Mouse (Mus musculus): ENCODE data around the gene Ephb4. TPM values are rescaled to one million over a fixed set of nuclear protein-coding genes. Genes with fewer than 3 reads are reported as not detected.

The Ephb4 gene
- polyA plus RNA-seq, 1 experiment from 2014 or later, result 40.5 TPM

GRCm38 (mm10) chr5:137374521-137375080 lies 24.7 kb downstream of the Ephb4 start:
- Histone ChIP-seq H3K4me1 (replicated peaks; ENCODE audit: insufficient read depth, low read length) (no peaks in the 10 kb centered on the region; the same call in 1 of the 2 replicates), H3K4me3 (replicated peaks; ENCODE audit: low read depth, low read length) (no peak overlapping the region), H3K4me2 (ENCODE audit: low read length) (no peak overlapping the region), H3K9me3 (replicated peaks; ENCODE audit: low read length) (no peaks in the 10 kb centered on the region), H3K36me3 (ENCODE audit: insufficient read depth, low read length) (peaks cover 47% of the 10 kb centered on the region), H3K27ac (no peak overlapping the region), H3K27me3 (ENCODE audit: insufficient read depth, low read length) (no peaks in the 10 kb centered on the region), H3K9ac (ENCODE audit: low read depth, low read length) (no peak overlapping the region)
- WGBS, result 88% methylated on average over 4 of the region's 4 CpGs
- DNase-seq (ENCODE audit: low spot score), result no peak
- no peak for ATAC-seq (replicated peaks; ENCODE audit: low FRiP score, low read depth)
- no peak for TF ChIP-seq CTCF (IDR thresholded peaks at IDR 0.05; ENCODE audit: low read depth)

DNA sequence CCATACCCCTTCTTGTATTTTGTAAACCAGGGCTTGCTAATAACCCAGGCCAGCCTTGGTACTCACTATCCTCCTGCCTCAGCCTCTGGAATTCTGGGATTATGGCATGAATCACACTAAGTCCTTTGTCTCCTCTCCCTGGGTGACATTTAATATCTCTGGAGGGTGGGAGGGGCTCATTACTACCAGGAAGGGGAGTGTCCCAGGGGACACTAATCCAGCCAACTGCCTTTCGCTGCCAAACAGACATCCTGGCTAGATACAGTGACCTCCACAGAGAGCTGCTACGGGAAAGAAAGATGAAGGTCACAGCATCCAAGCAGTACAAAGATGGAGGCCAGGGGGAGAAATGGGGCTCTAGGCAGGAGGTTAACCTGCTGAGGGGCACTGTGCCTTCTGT lies 25.7 kb downstream of the Ephb4 start:
- H3K36me3 ChIP-seq (ENCODE audit: insufficient read depth, low read length), result peaks cover 37% of the 10 kb centered on the region
- H3K9ac ChIP-seq (ENCODE audit: low read depth, low read length), result no peak overlapping the region
- TF ChIP-seq CTCF (IDR thresholded peaks at IDR 0.05; ENCODE audit: low read depth), result no peak
- peak overlapping the region; percentile 66 for H3K27ac ChIP-seq
- H3K4me1 ChIP-seq (replicated peaks; ENCODE audit: insufficient read depth, low read length), result no peaks in the 10 kb centered on the region; the same call in 1 of the 2 replicates
- 0 out of 2 replicates have a peak, but pooled peaks have one; percentile 8 for ATAC-seq (replicated peaks; ENCODE audit: low FRiP score, low read depth)
- DNase-seq (ENCODE audit: low spot score), result peak; percentile 59
- WGBS, result 19% methylated on average over 2 of the region's 2 CpGs
- no peaks in the 10 kb centered on the region for H3K27me3 ChIP-seq (ENCODE audit: insufficient read depth, low read length)
- no peaks in the 10 kb centered on the region for H3K9me3 ChIP-seq (replicated peaks; ENCODE audit: low read length)
- no peak overlapping the region for H3K4me3 ChIP-seq (replicated peaks; ENCODE audit: low read depth, low read length)
- no peak overlapping the region for H3K4me2 ChIP-seq (ENCODE audit: low read length)

DNA sequence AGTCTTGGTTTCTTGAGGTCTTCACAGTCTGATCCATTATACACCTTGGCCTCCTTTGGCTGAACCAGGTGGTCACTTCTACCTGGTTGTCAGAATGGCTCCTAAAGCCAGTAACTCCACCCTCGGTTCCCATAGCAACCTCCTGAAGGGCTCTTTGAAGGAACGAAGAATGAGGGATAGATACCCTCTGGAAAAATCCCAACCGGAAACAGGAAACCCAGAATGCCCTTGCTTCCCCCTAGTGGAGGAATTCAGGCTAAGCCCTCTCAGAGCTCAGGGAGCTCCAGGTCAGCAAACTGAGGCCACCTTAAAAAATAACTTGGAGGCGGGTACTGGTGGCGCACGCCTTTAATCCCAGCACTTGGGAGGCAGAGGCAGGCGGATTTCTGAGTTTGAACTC lies 26.3 kb downstream of the Ephb4 start:
- peak; percentile 76 for DNase-seq (ENCODE audit: low spot score)
- ATAC-seq (replicated peaks; ENCODE audit: low FRiP score, low read depth), result no peak
- WGBS, result 32% methylated on average over 7 of the region's 7 CpGs

GRCm38 (mm10) chr5:137376722-137377121 lies 26.8 kb downstream of the Ephb4 start:
- Histone ChIP-seq H3K4me3 (replicated peaks; ENCODE audit: low read depth, low read length) (no peak overlapping the region), H3K27me3 (ENCODE audit: insufficient read depth, low read length) (no peaks in the 10 kb centered on the region), H3K9me3 (replicated peaks; ENCODE audit: low read length) (no peaks in the 10 kb centered on the region), H3K36me3 (ENCODE audit: insufficient read depth, low read length) (peaks cover 27% of the 10 kb centered on the region), H3K27ac (no peak overlapping the region), H3K9ac (ENCODE audit: low read depth, low read length) (no peak overlapping the region), H3K4me2 (ENCODE audit: low read length) (no peak overlapping the region), H3K4me1 (replicated peaks; ENCODE audit: insufficient read depth, low read length) (no peaks in the 10 kb centered on the region; the same call in 1 of the 2 replicates)
- ATAC-seq (replicated peaks; ENCODE audit: low FRiP score, low read depth) (no peak), DNase-seq (ENCODE audit: low spot score) (peak; percentile 43)
- TF ChIP-seq CTCF (IDR thresholded peaks at IDR 0.05; ENCODE audit: low read depth), result no peak
- WGBS, result 43% methylated on average over 9 of the region's 9 CpGs

More for the DNA sequence above, 26.3 kb downstream of the Ephb4 start:
- TF ChIP-seq CTCF (IDR thresholded peaks at IDR 0.05; ENCODE audit: low read depth), result peak; percentile 69
- peaks cover 31% of the 10 kb centered on the region for H3K36me3 ChIP-seq (ENCODE audit: insufficient read depth, low read length)
- H3K27ac ChIP-seq, result 0 out of 2 replicates have a peak overlapping the region, but pooled peaks have one; percentile 66
- H3K9ac ChIP-seq (ENCODE audit: low read depth, low read length), result no peak overlapping the region
- no peak overlapping the region for H3K4me2 ChIP-seq (ENCODE audit: low read length)
- no peaks in the 10 kb centered on the region for H3K9me3 ChIP-seq (replicated peaks; ENCODE audit: low read length)
- no peak overlapping the region for H3K4me3 ChIP-seq (replicated peaks; ENCODE audit: low read depth, low read length)
- H3K4me1 ChIP-seq (replicated peaks; ENCODE audit: insufficient read depth, low read length), result no peaks in the 10 kb centered on the region; the same call in 1 of the 2 replicates
- no peaks in the 10 kb centered on the region for H3K27me3 ChIP-seq (ENCODE audit: insufficient read depth, low read length)

- H3K4me3 ChIP-seq (replicated peaks; ENCODE audit: low read depth, low read length), result no peak overlapping the region
- H3K9ac ChIP-seq (ENCODE audit: low read depth, low read length), result 0 out of 2 replicates have a peak overlapping the region, but pooled peaks have one; percentile 28
- WGBS, result 16% methylated on average over 10 of the region's 11 CpGs
- no peaks in the 10 kb centered on the region for H3K9me3 ChIP-seq (replicated peaks; ENCODE audit: low read length)
- TF ChIP-seq CTCF (IDR thresholded peaks at IDR 0.05; ENCODE audit: low read depth), result no peak
- peak overlapping the region; percentile 38; the same call in 1 of the 2 replicates for H3K4me2 ChIP-seq (ENCODE audit: low read length)
- DNase-seq (ENCODE audit: low spot score) (peak; percentile 49), ATAC-seq (replicated peaks; ENCODE audit: low FRiP score, low read depth) (no peak)
- H3K4me1 ChIP-seq (replicated peaks; ENCODE audit: insufficient read depth, low read length), result no peaks in the 10 kb centered on the region; the same call in 1 of the 2 replicates
- peaks cover 23% of the 10 kb centered on the region for H3K36me3 ChIP-seq (ENCODE audit: insufficient read depth, low read length)
- no peak overlapping the region; the same call in 1 of the 2 replicates for H3K27ac ChIP-seq
- H3K27me3 ChIP-seq (ENCODE audit: insufficient read depth, low read length), result no peaks in the 10 kb centered on the region
Observed at GRCm38 (mm10) chr5:137377176-137377575, 27.3 kb downstream of the Ephb4 start.

GRCm38 (mm10) chr5:137377603-137378002 lies 27.7 kb downstream of the Ephb4 start:
- DNase-seq (ENCODE audit: low spot score) (peak; percentile 57), ATAC-seq (replicated peaks; ENCODE audit: low FRiP score, low read depth) (no peak)
- Histone ChIP-seq H3K4me3 (replicated peaks; ENCODE audit: low read depth, low read length) (no peak overlapping the region), H3K9ac (ENCODE audit: low read depth, low read length) (no peak overlapping the region), H3K36me3 (ENCODE audit: insufficient read depth, low read length) (peaks cover 19% of the 10 kb centered on the region), H3K27ac (no peak overlapping the region; the same call in 1 of the 2 replicates), H3K4me1 (replicated peaks; ENCODE audit: insufficient read depth, low read length) (no peaks in the 10 kb centered on the region; the same call in 1 of the 2 replicates), H3K9me3 (replicated peaks; ENCODE audit: low read length) (no peaks in the 10 kb centered on the region), H3K27me3 (ENCODE audit: insufficient read depth, low read length) (no peaks in the 10 kb centered on the region), H3K4me2 (ENCODE audit: low read length) (peak overlapping the region; percentile 38; the same call in 1 of the 2 replicates)
- WGBS, result 23% methylated on average over 11 of the region's 15 CpGs
- no peak for TF ChIP-seq CTCF (IDR thresholded peaks at IDR 0.05; ENCODE audit: low read depth)

Measured in kidney, postnatal 0 days (tissue).